8 mouse cellular contexts compared by ENCODE assay signal in the genomic region with DNA sequence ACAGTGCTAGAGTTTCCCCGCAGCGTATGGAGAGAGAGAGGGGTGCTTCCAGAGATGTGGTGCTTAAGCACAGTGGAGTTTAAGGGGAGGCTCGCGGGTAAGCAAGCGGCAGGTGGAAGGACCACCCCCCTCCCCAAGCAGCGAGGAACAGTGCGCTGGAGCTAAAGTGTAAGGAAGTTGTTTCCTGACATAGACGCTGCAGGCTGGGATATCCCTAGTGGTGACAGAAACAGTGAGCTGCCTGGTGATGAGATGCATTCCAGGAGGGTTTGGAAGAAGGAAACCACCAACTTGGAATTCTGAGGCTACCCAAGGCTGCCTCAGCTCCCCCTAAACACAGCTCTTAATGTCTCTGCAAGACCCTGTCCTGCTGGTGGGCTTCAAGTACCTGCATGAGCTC. TPM values are rescaled to one million over a fixed set of nuclear protein-coding genes. Genes with fewer than 3 reads are reported as not detected.
DNase-seq lines count a peak whose midpoint lies in the region; ATAC-seq and TF ChIP-seq lines count a peak whose summit lies in the region.

No protein-coding gene starts in this region.

- peak overlapping the region; percentile 39 for H3K4me2 ChIP-seq in kidney, postnatal 0 days (ENCODE audit: low read length)
- peak overlapping the region; percentile 50 for H3K4me2 ChIP-seq in embryonic facial prominence, embryonic 14.5 days (ENCODE audit: low read depth, low read length)
- H3K4me2 ChIP-seq in intestine, embryonic 16.5 days (ENCODE audit: low read depth, low read length): peak overlapping the region; percentile 23
- peak overlapping the region; percentile 53 for H3K4me2 ChIP-seq in midbrain, postnatal 0 days (ENCODE audit: low read depth, low read length, poor library complexity, severe bottlenecking)

- H3K27me3 ChIP-seq in kidney, postnatal 0 days (ENCODE audit: insufficient read depth, low read length): no peaks in the 10 kb centered on the region; the same call in 1 of the 2 replicates
- peaks cover 39% of the 10 kb centered on the region for H3K27me3 ChIP-seq in embryonic facial prominence, embryonic 14.5 days (replicated peaks; ENCODE audit: control insufficient read depth, insufficient read depth, low read length)
- H3K27me3 ChIP-seq in intestine, embryonic 16.5 days (replicated peaks; ENCODE audit: control insufficient read depth, insufficient read depth, low read length): peaks cover 13% of the 10 kb centered on the region; the same call in 1 of the 2 replicates
- no peaks in the 10 kb centered on the region for H3K27me3 ChIP-seq in midbrain, postnatal 0 days (ENCODE audit: insufficient read depth, low read length)

- WGBS in kidney, postnatal 0 days: 2% methylated on average over 8 of the region's 8 CpGs
- WGBS in embryonic facial prominence, embryonic 14.5 days: under 1% methylated on average over 8 of the region's 8 CpGs
- 2% methylated on average over 8 of the region's 8 CpGs for WGBS in intestine, embryonic 16.5 days
- 1% methylated on average over 8 of the region's 8 CpGs for WGBS in midbrain, postnatal 0 days

- no peaks in the 10 kb centered on the region for H3K4me1 ChIP-seq in kidney, postnatal 0 days (replicated peaks; ENCODE audit: insufficient read depth, low read length)
- H3K4me1 ChIP-seq in embryonic facial prominence, embryonic 14.5 days (ENCODE audit: control insufficient read depth, insufficient read depth, low read length): no peaks in the 10 kb centered on the region
- H3K4me1 ChIP-seq in intestine, embryonic 16.5 days (ENCODE audit: control insufficient read depth, insufficient read depth, low read length): peaks cover 3% of the 10 kb centered on the region; the same call in 1 of the 2 replicates
- peaks cover 10% of the 10 kb centered on the region; the same call in 1 of the 2 replicates for H3K4me1 ChIP-seq in midbrain, postnatal 0 days (ENCODE audit: insufficient read depth, low read length)

- ATAC-seq in kidney, postnatal 0 days (replicated peaks; ENCODE audit: low FRiP score, low read depth): no peak
- no peak for ATAC-seq in embryonic facial prominence, embryonic 14.5 days (ENCODE audit: low read depth)
- no peak for ATAC-seq in intestine, embryonic 16.5 days
- ATAC-seq in midbrain, postnatal 0 days (ENCODE audit: low FRiP score): no peak

- H3K4me3 ChIP-seq in kidney, postnatal 0 days (replicated peaks; ENCODE audit: low read depth, low read length): no peak overlapping the region
- peak overlapping the region; percentile 18 for H3K4me3 ChIP-seq in embryonic facial prominence, embryonic 14.5 days (ENCODE audit: low read depth, low read length)
- H3K4me3 ChIP-seq in intestine, embryonic 16.5 days (ENCODE audit: low read length): no peak overlapping the region
- peak overlapping the region; percentile 28 for H3K4me3 ChIP-seq in midbrain, postnatal 0 days (ENCODE audit: low read depth, low read length)

- no peak for TF ChIP-seq CTCF in kidney, postnatal 0 days (IDR thresholded peaks at IDR 0.05; ENCODE audit: low read depth)
- TF ChIP-seq CTCF in midbrain, postnatal 0 days (IDR thresholded peaks at IDR 0.05): no peak

- peak; percentile 4 for DNase-seq in kidney, postnatal 0 days (ENCODE audit: low spot score)
- no peak for DNase-seq in kidney, postnatal 4 days
- no peak for DNase-seq in embryonic facial prominence, embryonic 14.5 days (ENCODE audit: low spot score)
- no peak for DNase-seq in midbrain, postnatal 0 days (ENCODE audit: low spot score)
- DNase-seq in adrenal gland, postnatal 4 days (ENCODE audit: low spot score in 2 of 2): no peak
- no peak for DNase-seq in urinary bladder, adult 2 months (ENCODE audit: low spot score)
- DNase-seq in embryo, embryonic 11 days: no peak

- no peak overlapping the region for H3K27ac ChIP-seq in kidney, postnatal 0 days
- H3K27ac ChIP-seq in embryonic facial prominence, embryonic 14.5 days (replicated peaks; ENCODE audit: low read depth, low read length): no peak overlapping the region
- no peak overlapping the region for H3K27ac ChIP-seq in intestine, embryonic 16.5 days (ENCODE audit: low read length)
- H3K27ac ChIP-seq in midbrain, postnatal 0 days (ENCODE audit: low read depth, low read length): peak overlapping the region; percentile 18; the same call in 1 of the 2 replicates

- no peaks in the 10 kb centered on the region for H3K9me3 ChIP-seq in kidney, postnatal 0 days (replicated peaks; ENCODE audit: low read length)
- no peaks in the 10 kb centered on the region for H3K9me3 ChIP-seq in embryonic facial prominence, embryonic 14.5 days (ENCODE audit: control insufficient read depth, low read length)
- no peaks in the 10 kb centered on the region for H3K9me3 ChIP-seq in intestine, embryonic 16.5 days (ENCODE audit: control insufficient read depth, low read length)
- no peaks in the 10 kb centered on the region for H3K9me3 ChIP-seq in midbrain, postnatal 0 days (ENCODE audit: low read length)

- H3K9ac ChIP-seq in kidney, postnatal 0 days (ENCODE audit: low read depth, low read length): no peak overlapping the region
- no peak overlapping the region for H3K9ac ChIP-seq in embryonic facial prominence, embryonic 14.5 days (ENCODE audit: low read depth, low read length)
- H3K9ac ChIP-seq in intestine, embryonic 16.5 days (ENCODE audit: low read depth, low read length): no peak overlapping the region
- 0 out of 2 replicates have a peak overlapping the region, but pooled peaks have one; percentile 24 for H3K9ac ChIP-seq in midbrain, postnatal 0 days (replicated peaks; ENCODE audit: low read length, poor library complexity, severe bottlenecking)

- H3K36me3 ChIP-seq in kidney, postnatal 0 days (ENCODE audit: insufficient read depth, low read length): no peaks in the 10 kb centered on the region
- H3K36me3 ChIP-seq in embryonic facial prominence, embryonic 14.5 days (ENCODE audit: control insufficient read depth, insufficient read depth, low read length): no peaks in the 10 kb centered on the region
- H3K36me3 ChIP-seq in intestine, embryonic 16.5 days (ENCODE audit: control insufficient read depth, insufficient read depth, low read length): no peaks in the 10 kb centered on the region
- no peaks in the 10 kb centered on the region for H3K36me3 ChIP-seq in midbrain, postnatal 0 days (ENCODE audit: insufficient read depth, low read length)

RNA-seq across cellular contexts. Expression of gene Arhgap40, which starts 43.2 kb away (rescaled TPM):
- polyA plus RNA-seq in kidney, postnatal 0 days (2015; fragmentation: Nextera tagmentation; extraction: Ambion mirVana): 0.74 and 0.89 TPM in 2 replicates
- polyA plus RNA-seq in embryonic facial prominence, embryonic 14.5 days (2014; fragmentation: Nextera tagmentation; extraction: Ambion mirVana): 1.6 and 2.6 TPM in 2 replicates
- 0.22 TPM in 2 replicates for polyA plus RNA-seq in intestine, embryonic 16.5 days (2015; fragmentation: Nextera tagmentation; extraction: Ambion mirVana)
- 0.55 and 0.90 TPM in 2 replicates for total RNA-seq in midbrain, postnatal 0 days (2014; rRNA removed)
- polyA plus RNA-seq in midbrain, postnatal 0 days (2015; fragmentation: Nextera tagmentation; extraction: Ambion mirVana): 0.65 and 1.4 TPM in 2 replicates
- total RNA-seq in adrenal gland, postnatal 4 days (2021): not detected
- polyA plus RNA-seq in urinary bladder, adult 2 months (2012; rRNA removed): 30.7 and 38.4 TPM in 2 replicates

RNA-seq across cellular contexts. Expression of gene Adig, which starts 53.4 kb away (rescaled TPM):
- not detected in 2 replicates for polyA plus RNA-seq in kidney, postnatal 0 days (2015; fragmentation: Nextera tagmentation; extraction: Ambion mirVana)
- polyA plus RNA-seq in embryonic facial prominence, embryonic 14.5 days (2014; fragmentation: Nextera tagmentation; extraction: Ambion mirVana): 0.55 and 1.3 TPM in 2 replicates
- not detected in 2 replicates for polyA plus RNA-seq in intestine, embryonic 16.5 days (2015; fragmentation: Nextera tagmentation; extraction: Ambion mirVana)
- not detected in 2 replicates for total RNA-seq in midbrain, postnatal 0 days (2014; rRNA removed)
- not detected in 2 replicates for polyA plus RNA-seq in midbrain, postnatal 0 days (2015; fragmentation: Nextera tagmentation; extraction: Ambion mirVana)
- 10 to 100 TPM; 15.3 to 22.8 TPM for total RNA-seq in adrenal gland, postnatal 4 days (2021)
- 4.7 and 9.4 TPM in 2 replicates for polyA plus RNA-seq in urinary bladder, adult 2 months (2012; rRNA removed)

RNA-seq across cellular contexts. Expression of gene Slc32a1, which starts 54.8 kb away (rescaled TPM):
- polyA plus RNA-seq in kidney, postnatal 0 days (2015; fragmentation: Nextera tagmentation; extraction: Ambion mirVana): not detected in 2 replicates
- polyA plus RNA-seq in embryonic facial prominence, embryonic 14.5 days (2014; fragmentation: Nextera tagmentation; extraction: Ambion mirVana): 0.07 TPM in 1 of 2 replicates, not detected in the other
- polyA plus RNA-seq in intestine, embryonic 16.5 days (2015; fragmentation: Nextera tagmentation; extraction: Ambion mirVana): not detected in 2 replicates
- total RNA-seq in midbrain, postnatal 0 days (2014; rRNA removed): 53.9 and 63.6 TPM in 2 replicates
- 14.3 and 14.4 TPM in 2 replicates for polyA plus RNA-seq in midbrain, postnatal 0 days (2015; fragmentation: Nextera tagmentation; extraction: Ambion mirVana)
- under 1 TPM in 1 of 2 experiments, not detected in 1; 0.54 TPM for total RNA-seq in adrenal gland, postnatal 4 days (2021)
- polyA plus RNA-seq in urinary bladder, adult 2 months (2012; rRNA removed): not detected in 2 replicates

Comparison
In these comparisons a context has a peak if more than half of its experiments do, and no peak if none do; other contexts are left out.
1. H3K4me3 ChIP-seq: peak in embryonic facial prominence, embryonic 14.5 days (single experiment) and midbrain, postnatal 0 days (single experiment); none in kidney, postnatal 0 days (single experiment) and intestine, embryonic 16.5 days (single experiment).
2. RNA of gene Slc32a1, which starts 54.8 kb away (polyA plus RNA-seq): 14.3 to 14.4 TPM in midbrain, postnatal 0 days; 0.07 TPM in embryonic facial prominence, embryonic 14.5 days, not detected in kidney, postnatal 0 days, not detected in intestine, embryonic 16.5 days and not detected in urinary bladder, adult 2 months; every median in the first group is over 10 times any median in the second.
3. Peak in every context shown above with its lines, with median percentiles within 50 percentile points of each other: H3K4me2 ChIP-seq.